Mouse (Mus musculus): Measurements from ENCODE around the gene Hace1.
A peak's percentile ranks its signal among the peaks of the same experiment; 100 is the strongest.

The Hace1 gene

DNA sequence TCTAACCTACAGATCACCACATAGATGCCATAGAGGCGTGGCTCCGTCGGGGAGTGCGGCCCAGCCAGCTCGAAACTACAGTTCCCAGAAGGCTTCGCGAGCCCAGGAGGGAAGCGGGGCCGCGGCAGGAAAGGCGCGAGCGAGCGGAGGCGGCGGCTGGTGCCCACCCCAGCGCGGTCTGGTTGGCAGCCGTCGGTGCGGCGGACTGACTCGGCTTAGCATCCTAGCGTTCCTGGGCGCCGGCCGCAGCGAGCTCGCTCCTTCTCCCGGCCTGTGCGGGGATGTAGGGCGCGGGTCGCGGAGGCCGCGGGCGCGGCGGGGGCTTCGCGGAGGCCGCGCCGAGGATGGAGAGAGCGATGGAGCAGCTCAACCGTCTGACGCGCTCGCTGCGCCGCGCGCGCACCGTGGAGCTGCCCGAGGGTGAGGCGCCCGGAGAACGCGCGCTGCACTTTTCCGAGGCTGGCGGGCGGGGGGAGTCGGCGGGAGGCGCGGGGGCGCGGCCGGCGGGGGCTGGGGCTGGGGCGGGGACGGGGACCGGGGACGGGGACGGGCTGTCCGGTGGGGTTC, at the start of gene Hace1:
Hace1 (plus strand) TSS at position 99 of the 567 bp plus-strand sequence.
- peak; percentile 81 for DNase-seq (ENCODE audit: low read depth, low spot score)

DNA sequence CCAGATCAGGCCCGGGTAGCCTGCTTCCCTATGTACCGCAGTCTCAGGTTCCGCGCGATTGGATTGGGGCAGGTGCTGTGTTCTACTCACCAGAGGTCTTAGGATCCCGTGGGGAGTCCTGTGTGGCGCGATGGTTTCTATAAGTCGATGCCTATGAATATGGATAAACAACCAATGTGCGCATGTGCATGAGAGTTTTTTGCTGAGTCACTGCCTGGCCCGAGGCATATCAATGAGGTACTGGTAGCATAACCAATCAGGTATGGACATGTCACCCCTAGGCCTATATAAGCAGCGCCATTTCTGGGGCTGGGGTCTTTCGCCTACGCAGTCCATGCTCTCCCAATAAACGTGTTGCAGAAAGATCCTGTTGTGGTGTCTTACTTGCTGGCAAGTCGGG, 40.3 kb upstream of the Hace1 start:
- peak; percentile 21 for DNase-seq (ENCODE audit: low read depth, low spot score)

DNA sequence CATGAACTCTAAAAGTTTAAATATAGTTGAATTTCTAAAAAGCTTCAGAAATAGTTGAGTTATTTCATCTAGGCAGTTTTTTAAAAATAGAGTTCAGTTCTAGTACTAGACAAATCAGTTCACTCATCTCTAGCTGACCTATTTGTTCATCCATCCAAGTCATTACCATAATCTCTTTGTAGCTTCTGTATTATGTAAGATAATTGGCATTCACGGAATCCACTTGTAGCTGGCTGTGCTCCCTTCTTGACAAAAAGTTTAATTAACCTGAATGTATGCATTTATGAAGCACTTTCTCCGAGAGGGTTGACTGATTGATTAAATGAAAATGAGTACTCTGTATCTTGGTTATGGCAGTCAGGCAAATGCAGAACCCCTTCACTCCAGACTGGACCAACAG, 34.9 kb upstream of the Hace1 start:
- no peak for DNase-seq (ENCODE audit: low read depth, low spot score)

DNA sequence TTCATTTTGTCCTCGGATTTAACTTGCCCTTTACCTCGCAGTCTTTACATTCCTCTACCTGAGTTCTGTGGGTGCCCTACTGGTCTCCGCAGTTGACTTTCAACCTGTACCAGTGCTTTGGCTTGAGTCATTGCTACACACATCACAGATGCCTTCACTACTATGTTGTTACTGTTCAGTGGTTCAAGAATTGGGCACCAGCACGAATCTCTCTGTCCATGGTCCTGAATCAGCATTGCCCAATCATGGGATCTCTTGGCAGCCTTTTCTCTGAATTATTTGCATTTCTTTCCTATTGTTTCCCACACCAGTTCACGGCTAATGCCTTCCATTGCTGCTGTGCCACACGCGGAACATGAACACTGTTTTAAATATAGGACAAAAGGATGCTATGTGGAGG, 30.8 kb upstream of the Hace1 start:
- peak; percentile 71 for DNase-seq (ENCODE audit: low read depth, low spot score)

DNA sequence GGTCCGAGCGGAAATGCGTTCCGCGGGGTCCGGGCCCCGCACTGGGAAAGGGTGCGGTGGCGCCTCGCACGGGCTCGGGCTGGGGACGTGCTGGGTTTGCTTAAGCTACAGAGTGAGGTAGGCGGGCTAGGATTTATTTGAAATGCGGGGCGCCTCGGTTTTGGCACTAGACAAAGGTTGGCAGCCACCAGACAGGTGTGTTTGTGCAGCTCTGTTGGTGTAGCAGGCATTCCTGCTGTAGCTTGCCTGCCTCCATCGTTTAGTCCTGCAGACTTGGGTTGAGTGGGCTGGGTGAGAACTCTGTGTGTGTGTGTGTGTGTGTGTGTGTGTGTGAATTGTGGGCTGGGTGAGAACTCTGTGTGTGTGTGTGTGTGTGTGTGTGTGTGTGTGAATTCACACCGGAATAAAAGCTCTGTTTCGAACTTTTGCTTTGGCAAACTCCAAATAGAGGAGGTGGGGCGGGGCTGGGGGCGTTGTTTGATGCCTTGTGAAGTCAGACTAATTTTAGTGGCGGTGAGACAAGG, 731 bp downstream of the Hace1 start:
- peak; percentile 54 for DNase-seq (ENCODE audit: low read depth, low spot score)

DNA sequence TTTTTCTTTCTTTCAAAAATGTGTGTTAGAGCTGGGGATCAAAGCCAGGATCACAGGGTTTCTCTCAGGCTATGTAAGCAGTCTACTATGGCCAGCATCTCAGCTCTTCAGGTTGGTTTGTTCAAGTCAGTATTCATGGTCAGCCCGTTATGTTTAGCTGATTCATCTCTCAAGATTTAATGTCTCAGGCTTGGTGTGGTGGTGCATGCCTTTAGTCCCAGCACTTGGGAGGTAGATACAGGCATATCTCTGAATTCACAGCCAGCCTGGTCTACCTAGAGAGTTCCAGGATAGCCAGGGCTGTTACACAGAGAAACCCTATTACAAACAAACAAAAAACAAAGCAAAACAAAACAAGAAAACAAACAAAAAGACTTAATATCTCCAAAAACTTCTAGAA, 5.7 kb downstream of the Hace1 start:
- no peak for DNase-seq (ENCODE audit: low read depth, low spot score)

DNA sequence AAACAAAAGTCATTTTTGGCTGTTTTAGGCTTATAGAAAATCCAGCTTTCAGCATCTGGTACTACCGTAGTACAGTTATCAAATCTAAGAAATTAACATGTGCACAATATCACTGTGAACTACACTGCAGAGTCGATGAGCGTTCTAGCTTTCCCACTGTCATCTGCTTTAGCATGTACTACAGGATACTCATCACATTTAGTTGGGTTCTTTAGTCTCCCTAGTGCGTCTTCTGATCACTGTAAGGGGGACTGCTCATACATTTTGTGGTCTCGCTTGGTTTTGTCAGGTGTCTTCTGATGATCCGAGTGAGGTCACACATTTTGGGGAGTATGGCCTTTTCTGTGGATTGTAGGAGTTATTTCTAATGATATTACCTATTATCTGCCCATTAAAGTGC, 6.2 kb downstream of the Hace1 start:
- no peak for DNase-seq (ENCODE audit: low read depth, low spot score)

DNA sequence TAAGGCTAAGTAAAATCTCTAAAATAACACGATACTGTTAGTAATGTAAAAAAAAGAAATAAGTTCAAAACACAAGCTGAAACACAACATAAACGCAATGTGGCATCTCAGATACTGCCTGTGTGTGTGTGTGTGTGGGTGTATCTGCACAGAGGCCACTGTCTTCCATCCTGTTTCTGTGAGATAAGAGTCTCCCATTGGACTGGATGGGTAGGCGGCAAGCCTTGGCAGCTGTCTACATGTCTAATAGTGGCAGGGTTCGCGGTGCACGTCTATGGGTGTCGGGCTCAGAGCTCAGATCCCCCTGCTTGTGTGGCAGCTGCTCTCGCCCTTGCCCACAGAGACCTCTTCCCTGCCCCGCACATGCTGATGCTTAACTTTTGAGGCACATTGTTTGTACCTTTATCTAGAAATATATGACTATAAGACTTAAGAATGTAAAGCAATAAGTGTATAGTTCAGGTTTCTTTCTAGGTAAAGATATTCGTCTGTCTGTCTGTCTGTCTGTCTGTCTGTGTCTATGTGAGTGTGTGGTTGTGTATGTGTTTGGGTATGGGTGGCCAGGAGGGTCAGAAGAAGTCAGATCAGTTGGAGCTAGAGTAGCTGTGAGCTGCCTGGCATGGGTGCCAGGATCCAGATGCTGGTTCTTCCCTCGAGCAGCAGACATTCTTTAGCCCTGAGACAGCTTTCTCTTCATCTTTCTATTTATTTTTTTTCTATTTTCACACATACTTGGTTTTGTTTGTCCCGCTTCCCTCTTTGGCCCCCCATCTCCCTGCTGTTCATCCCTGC, 6.9 kb downstream of the Hace1 start:
- no peak for DNase-seq (ENCODE audit: low read depth, low spot score)

DNA sequence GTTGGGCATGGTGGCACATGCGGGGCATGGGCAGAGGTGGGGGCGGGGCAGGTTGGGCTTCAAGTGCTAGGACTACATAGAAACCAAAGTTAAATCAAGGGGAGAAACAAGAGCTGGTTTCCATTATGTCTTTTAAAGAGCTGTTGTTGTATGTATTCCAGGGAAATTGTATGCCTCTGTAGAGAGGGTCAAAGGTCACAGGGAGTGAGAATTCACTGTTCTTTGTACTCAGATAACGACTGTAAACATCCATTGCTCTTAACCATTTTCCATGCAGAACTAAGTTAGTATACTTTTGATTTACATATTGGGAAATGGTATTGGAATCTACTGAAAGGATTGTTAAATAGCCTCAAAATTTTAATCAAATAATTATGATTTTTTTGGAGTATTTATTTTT, 28.2 kb downstream of the Hace1 start:
- no peak for DNase-seq (ENCODE audit: low read depth, low spot score)

DNA sequence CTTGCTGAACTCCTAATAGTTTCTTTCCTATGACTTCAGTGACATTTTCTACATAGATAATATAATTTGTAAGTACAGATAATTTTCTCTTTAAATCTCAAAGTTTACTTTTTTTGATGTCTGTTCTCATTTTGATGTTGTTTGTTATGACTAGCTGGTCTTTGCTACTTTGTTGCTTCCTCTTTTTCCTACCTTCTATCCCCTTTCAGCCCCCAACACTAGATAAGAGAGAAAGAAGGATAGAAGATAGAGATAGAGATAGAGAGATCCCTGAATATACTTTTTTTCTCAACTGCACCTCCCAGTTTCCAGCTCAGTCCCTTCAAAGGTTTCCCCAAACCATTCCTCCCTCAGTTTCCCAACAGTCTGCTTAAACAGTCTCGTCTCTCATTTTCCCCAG, 33.1 kb downstream of the Hace1 start:
- DNase-seq (ENCODE audit: low read depth, low spot score): no peak

DNA sequence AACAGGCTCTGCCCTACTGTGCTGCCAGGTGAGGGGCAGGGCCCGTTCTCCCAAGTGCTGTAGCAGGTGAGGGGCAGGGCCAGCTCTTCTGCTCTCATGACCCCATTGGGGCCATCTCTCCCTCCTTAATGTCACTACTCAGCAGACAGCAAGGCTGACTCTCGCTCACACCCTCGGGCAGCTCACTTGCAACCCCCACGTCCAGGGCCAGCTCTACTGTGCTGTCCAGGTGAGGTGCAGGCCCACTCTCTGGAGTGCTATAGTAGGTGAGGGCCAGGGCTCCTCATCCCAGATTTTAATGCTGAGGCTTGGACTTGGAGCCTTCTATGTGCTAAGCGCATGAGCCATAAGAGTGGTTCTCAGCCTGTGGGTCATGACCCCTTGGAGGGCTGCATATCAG, 38.4 kb downstream of the Hace1 start:
- no peak for DNase-seq (ENCODE audit: low read depth, low spot score)

DNA sequence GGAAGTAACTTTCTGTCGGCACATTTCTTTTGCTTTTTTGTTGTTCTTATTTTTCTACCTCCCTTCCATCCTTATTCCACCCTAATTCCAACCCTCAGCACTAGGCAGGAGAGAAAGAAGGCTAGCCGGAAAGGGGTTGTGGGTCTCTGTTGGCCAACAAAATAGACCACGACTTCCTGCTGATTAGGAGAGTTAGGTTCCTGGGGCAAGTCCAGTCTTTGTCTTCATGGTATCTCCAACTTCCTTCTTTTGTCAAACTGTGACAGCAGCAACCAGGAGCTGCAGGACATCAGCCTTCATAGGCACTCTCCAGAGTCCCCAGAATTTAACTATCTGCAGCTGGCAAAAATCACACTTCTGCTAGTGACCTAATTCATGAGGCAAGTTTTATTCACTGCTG, 41.4 kb downstream of the Hace1 start:
- no peak for DNase-seq (ENCODE audit: low read depth, low spot score)

DNA sequence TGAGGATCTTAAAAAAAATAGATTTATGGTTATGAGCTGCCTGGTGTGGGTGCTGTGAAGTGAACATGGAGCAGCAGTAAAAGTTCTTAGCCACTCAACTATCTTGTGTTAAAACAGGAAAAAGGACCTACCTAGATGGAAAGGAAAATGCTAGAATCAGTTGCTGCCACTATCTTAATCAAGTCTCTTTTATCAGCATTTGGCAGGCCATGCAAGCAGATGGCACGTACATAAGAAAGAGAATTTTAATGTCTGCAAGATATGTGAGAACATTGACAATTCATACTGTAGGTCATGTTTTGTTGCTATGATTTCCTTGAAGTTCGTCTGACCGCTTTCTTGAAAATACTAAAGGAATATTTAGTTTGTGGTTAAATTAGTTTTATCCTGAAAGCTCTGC, 54.4 kb downstream of the Hace1 start:
- DNase-seq (ENCODE audit: low read depth, low spot score): no peak

DNA sequence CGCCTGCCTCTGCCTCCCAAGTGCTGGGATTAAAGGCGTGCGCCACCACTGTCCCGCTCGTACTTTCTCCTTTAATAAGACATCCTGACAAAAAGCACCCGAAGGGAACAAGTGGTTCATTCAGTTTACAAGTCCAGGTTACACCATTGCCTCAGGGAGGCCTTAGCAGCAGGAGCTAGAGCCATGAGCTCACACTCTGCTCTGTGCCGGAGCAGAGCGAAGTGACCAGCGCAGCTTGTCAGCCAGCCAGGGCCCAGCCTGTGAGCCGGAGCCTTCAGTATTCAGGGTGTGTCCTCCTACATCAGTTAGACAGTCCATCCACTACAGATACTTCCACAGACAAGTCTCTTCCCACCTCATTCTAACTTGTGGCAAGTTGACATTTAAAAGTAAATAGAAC, 55.0 kb downstream of the Hace1 start:
- peak; percentile 8 for DNase-seq (ENCODE audit: low read depth, low spot score)

DNA sequence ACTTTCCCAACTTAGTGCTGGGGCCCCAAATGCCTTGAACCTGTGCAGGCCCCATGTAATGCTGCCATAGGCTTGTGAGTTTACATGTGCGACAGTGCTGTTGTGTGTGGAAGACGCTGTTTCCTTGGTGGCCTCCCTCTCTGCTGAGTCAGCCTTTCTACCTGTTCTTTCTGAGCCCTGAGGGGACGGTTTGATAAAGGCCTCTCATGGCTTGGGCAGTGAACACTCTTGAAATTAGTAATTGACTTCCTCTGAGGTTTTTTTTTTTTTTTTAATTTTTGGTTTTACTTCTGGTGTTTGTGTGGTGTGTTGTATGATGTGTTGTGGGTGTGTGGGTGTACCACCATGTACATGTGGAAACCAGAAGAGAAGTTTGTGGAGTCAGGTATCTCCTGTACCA, 57.6 kb downstream of the Hace1 start:
- no peak for DNase-seq (ENCODE audit: low read depth, low spot score)

DNA sequence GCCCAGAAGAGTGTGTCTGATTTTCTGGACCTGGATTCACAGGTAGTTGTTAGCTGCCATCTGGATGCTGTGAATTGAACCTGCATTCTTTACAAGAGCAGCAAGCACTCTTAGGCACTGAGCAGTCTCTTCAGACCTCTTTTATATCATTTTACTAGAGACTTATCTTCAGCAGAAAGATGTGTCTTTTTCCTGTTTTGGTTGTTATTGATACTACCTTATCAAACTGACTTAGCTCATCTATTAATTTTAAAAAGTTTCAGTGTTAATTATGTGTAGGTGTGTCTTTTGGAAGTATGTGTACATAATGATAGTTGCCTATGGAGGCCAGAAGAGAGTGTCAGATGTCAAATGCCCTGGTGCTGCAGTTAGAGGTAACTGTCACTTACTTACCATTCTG, 62.1 kb downstream of the Hace1 start:
- no peak for DNase-seq (ENCODE audit: low read depth, low spot score)

DNA sequence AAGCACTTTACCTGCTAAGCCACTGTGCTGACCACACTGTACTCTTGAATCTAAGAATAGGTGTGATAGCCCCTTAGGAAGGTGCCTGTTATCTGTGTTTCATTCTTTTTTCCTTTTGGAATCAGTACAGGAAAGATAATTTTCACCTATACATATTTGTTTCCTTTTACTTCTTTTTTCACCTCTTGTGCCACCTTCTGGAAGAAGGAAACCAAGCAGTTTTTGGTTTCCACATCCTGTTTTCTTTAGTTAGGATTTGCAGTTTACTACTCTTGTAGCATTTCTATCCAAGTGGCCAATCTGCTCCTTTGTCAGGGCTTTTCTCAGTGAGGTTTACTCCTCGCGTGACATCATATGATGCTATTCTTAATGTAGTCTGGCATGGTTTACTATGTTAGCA, 76.4 kb downstream of the Hace1 start:
- DNase-seq (ENCODE audit: low read depth, low spot score): no peak

DNA sequence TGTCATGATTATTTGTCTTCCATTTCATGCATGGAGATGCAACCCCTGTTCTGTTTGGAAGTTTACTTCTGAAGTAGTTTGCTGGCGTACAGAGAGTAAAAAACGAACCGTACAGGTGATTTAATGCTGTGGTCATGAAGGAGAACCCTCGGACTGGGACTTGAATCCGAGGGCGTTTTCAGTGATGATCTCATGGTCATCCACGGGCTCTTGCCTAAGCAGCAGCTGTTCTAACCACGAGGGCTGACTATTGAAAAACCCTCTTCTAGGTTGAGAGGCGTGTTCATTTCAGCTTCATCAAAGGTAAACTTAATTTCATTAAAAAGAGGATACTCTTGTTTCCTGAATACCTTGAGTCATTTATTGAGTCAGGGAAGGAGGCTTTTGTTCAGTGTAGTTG, 84.4 kb downstream of the Hace1 start:
- DNase-seq (ENCODE audit: low read depth, low spot score): no peak

DNA sequence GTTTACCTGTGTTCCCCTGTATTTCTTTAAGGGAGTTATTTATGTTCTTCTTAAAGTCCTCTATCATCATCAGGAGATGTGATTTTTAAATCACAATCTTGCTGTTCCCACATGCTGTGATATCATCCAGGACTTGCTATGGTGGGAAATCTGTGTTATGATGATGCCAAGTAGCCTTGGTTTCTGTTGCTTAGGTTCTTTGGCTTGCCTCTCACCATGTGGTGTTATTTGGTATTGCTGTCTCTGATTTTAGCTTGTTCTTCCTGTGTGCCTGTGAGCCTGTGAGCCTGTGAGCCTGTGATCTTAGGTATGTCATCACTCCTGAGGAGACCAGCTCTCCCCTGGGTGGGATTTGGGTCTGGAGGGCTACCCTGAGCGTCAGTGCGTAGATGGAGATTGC, 90.6 kb downstream of the Hace1 start:
- DNase-seq (ENCODE audit: low read depth, low spot score): no peak

DNA sequence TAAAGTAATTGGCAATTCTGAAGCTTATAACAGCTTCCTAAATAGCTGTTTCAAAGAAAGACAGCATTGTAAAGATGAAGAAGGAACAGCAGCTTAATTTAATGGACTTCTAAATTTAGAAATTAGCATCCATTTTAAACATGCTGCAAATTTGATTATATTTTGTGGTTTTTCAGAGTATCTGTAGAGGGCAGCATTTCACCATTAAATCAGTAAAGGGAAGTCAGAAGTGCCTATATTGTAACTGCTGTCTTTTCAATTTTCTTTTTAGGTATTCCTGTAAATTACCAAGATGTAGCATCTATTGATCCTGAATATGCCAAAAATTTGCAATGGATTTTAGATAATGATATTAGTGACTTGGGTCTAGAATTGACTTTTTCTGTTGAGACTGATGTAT, 99.2 kb downstream of the Hace1 start:
- DNase-seq (ENCODE audit: low read depth, low spot score): no peak

DNA sequence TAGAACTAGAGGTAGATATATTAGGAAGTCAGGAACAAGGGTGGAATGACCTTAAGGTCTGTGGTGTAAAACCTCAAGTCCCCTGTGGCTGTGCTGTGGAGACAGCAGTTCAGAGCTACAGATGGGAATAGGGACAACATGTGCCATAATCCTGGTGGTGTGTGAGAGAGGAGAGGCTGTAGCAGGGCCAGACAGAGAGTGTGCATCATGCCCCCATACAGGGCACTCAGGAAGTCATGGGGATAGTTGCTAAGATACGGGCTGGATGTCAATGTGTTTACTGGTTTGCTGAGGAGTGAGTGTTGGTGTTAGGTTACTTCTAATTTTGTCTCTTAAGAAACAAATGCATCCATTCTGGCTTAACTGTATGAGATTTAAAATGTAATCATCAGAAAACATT, 108.6 kb downstream of the Hace1 start:
- DNase-seq (ENCODE audit: low read depth, low spot score): peak; percentile 12

DNA sequence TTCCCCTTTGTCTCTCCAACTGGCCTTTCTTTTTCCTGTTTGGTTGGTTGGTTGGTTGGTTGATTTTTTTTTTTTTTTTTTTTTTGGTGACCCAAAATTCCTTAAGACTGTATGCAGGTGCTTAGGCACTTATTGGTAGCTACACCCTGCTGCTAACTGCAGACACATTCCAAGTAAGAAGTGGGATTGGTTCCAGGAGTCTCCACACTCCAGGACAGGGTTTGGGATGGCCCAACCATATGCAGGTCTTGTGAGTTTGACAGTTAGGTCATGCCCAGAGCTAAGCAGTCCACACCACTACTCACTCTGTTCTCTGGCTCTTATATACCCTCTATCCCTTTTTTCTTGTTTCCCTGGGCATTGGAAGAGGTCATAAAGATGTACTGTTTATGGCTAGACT, 117.3 kb downstream of the Hace1 start:
- no peak for DNase-seq (ENCODE audit: low read depth, low spot score)

DNA sequence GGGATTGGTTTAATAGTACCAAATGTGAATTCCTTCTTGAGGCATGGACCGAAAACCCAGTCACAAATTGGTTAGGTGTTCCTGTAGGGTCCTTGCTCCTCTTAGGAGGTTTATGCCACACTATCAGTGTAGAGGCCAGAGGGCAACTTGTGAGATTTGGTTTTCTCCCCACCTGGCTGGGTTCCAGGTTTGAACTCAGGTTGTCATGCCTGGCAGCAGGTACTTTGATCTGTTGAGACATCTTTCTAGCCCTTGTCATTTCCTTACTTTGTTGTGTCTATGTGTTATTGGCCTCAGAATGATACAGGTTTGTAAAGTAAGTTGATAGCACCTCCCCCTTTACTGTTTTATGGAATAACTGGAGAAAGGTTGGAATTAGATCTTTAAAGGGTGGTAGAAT, 117.9 kb downstream of the Hace1 start:
- DNase-seq (ENCODE audit: low read depth, low spot score): no peak

DNA sequence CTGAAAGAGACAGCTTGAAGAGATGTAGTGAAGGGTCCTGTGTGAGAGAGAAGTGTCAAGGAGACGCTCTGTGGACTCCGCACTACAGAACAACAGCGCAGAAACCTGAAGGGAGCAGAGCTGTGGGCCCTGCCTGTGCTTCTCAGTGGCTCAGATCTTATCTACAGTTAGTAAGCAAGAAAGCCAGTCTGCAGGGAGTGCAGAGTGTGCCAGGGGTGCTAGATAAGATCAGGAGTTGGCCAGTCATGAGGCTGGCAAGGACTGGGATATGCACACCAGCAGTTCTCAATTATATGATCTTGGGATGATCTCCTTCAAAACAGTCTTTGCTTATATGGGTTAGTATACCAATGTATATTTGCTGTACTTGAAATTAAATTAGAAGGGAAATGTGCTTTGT, 121.3 kb downstream of the Hace1 start:
- DNase-seq (ENCODE audit: low read depth, low spot score): no peak

All from ES-CJ7 (cell line).